Mouse (Mus musculus): Measurements from ENCODE around the gene Nrde2.
"Not testable (repeated sequence)": the region's sequence is repeated elsewhere in the genome, so short reads cannot be mapped to it uniquely, and the experiment has no call there.

The Nrde2 gene

DNA sequence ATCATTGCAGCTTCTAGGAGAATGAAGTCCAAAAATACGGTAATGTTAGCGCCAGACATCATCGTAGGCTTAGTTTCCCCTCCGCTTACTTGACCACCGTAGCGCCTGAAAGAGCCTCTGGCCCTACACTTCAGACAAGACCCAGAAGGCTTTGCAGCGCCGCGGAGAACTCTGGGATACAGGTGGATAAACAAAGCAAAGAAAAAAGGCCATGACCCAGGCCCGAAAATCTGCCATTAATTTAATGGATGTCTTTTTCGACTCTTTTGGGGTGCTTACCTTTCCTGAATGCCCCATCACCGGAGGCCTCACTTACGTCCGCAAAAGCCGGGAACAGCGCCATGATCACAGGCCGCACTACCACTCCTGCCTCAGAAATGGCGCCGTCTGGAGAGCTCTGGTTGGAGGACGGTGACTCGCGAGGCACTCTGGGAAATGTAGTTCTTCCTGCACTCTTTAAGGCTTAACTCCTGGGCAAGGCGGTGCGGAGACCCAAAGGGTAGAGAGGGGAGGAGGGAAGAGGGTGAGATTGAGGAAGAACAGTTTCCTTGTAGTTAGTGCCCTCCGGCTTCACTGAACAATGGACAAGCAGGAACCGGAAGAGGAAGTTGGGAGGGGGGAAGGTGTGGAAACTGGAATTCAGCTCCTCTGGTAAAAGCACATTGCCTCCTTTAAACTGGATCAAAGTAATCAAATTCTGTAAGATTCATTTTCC lies at the start of gene Nrde2:
TSS of gene Nrde2 (minus strand) at position 393 of the 715 bp plus-strand sequence.
- peak; percentile 93 to 94 for DNase-seq (ENCODE audit: low spot score in 2 of 2)

DNA sequence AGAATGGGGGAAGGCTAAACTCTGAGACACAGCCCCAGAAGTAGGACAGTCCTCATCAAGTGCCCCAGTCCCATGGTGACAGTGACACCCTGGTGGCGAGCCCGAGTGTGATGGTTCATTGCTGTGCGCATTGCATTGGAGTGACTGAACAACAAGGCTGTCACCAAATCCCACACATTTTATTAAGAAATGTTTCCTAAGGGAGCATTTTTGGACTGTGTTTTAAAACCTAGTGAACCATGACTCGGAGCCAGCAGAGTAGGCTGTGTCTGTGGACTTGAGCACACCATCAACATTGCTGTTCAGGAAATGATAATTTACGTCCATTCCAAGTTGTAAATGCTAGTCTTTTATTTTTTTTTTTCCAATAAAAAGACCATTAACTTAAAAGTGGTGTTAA lies 47.5 kb upstream of the Nrde2 start:
- DNase-seq (ENCODE audit: low spot score in 2 of 2), result no peak

DNA sequence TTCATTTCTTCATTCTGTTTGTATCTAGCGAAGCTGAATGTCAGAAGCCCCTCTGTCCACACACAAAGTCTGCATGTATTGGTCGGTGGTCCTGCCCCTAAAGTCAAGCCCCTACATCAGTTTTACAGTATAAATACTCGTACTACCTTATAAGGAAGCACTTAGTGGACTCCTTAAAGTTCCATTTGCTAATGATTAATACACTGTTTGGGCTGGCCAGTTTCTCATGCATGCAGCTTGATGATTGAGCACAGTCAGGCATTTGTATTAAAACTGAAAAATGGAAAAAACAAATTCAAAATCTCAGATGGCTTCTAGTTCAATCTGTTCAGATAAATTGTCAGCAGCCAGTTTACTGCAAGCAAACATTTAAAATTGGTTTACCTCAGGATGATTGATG lies 47.1 kb upstream of the Nrde2 start:
- no peak for DNase-seq (ENCODE audit: low spot score in 2 of 2)

DNA sequence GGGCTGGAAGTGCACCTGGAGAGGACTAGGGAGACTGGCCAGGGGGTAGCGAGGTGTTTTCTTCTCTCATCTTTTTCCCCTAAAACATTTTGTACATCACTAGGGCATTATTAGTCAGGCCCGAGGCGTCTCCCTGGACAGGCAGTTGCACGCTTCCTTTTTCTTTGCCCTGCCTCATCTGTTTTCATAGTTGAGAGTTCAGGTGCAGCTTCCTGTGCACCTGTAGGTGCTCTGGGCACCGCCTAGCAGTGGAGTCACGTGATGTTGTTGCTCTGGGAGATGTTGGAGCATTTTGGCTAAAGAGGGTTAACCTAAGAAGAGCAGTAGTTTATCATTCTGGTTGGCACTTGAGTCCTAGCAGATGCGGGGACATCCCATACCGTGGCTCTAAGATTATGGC lies 45.7 kb upstream of the Nrde2 start:
- DNase-seq (ENCODE audit: low spot score in 2 of 2), result no peak

DNA sequence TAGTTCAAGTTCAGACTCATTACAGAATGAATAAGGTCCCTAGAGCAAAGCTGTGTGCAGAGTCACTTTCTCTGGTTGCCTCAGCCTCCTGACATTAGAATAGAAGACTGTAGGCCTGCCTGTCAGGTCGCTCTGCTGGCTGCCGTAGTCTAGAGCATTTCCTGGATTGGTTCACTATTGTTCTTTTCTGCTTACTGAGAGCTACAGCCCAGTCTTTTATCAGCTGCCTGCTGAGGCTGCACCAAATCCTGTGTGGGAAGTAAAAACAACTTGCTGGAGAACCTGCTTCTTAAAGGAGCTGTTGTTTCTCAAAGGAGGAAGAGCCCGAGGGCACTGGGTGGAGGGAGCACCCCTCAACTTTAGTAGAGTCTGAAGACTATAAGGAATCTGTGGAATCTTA lies 44.3 kb upstream of the Nrde2 start:
- no peak for DNase-seq (ENCODE audit: low spot score in 2 of 2)

DNA sequence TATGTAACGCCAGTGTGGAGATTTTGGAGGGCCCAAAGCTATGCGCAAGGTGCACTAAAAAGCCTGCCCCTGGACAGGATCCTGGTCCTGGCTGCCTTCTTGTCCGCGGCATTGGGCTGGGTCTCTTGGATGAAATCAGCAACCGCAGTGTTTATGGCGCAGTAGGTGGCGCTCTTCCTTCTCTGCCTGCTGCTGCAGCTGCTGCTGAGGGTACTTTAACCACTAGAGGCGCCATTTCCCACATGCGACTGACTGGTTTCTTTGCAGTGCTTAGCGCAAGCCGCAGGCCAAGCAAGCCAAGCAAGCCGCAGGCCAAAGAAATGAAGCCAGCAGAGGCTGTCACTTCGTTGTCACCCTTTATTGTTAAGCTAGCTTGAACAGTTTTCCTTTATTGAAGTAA lies 42.4 kb upstream of the Nrde2 start:
- DNase-seq (ENCODE audit: low spot score in 2 of 2), result peak; percentile 90 to 96

DNA sequence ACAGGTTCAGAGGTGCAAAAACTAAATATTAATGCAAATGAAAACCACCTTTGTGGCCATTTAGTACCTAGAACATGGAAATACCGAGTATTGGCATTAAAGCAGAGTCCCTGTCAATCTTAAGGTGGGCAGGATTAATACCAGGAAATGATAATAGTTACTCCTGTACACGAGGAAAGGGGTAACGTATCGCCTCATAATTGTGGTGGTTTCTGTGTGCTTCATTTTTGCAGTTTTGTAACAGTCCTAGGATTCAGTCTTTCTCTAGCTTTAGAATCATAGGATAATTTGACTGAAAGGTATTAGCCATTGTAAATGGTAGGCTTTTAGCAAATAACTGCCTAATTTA lies 41.9 kb upstream of the Nrde2 start:
- no peak for DNase-seq (ENCODE audit: low spot score in 2 of 2)

DNA sequence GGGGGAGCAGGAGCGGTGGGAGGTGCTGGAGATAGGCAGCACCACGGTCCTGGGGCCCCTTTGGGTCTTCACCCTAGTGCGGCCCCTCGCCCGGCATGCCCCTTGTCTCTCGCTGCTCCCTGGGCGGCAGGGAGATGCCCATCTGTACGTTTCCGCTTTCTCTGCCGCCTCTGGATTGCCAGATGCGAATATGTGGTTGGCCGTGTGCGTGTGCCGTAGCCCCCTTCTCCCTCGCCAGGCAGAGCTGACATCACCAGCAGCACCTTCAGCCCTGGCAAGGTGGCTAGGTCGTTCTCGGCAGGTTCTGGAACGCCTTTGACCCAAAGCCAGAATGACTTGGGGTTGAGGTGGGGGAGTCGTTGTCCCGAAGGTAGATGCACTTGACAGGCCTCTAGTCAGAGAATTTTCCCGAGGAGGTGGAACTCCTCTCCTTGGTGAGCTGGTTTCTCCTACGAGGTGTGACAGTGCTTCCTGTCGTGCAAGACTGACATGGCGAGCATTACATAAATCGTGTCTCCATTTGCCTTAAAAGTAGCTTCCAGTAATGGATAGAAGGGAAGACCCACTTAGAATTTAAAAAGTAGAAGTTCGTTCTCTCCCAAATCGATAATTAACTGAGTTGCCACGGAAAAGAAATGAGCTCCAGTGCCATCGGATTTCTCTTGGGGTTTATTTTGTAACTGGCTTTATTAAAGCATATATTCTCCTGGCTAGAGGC lies 41.4 kb upstream of the Nrde2 start:
- DNase-seq (ENCODE audit: low spot score in 2 of 2), result peak in 1 of 2 experiments; percentile 41

DNA sequence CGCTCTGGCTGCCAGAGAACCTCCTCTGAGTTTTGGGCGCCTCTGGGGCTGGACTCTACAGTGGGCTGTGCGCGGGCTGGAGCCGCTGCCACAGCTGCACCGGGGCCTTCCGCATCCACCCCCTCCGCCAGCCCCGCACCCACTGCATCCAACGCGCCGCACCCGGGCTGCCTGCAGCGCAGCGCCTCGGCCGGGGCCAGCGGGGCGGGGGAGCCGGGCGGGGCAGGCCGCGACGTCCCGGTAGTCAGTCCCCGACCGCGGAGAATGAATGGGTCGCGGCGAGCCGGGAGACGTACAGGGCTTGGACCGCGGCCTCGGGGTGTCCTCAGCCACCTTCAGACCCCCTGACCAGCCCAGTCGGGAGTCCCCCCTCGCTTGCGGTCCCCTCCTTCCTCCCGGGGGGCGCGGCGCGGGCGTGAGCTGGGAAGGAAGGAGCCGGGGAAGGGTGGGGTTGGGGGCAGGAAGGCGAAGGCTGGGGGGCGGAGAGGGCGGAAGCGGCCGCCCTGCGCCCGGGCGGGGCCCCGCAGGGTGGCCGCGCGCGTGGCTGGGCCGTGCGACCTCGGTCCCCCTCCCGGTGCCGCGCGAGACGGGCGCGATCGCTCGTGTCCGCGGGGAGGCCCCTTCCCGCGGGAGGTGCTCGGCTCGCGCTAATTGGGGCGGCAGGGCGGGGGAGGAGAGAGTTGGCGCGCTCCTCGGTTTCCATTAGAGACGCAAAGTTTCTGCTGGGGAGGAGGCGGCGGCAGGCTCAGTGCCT lies 40.6 kb upstream of the Nrde2 start:
- DNase-seq (ENCODE audit: low spot score in 2 of 2), result peak; percentile 75 to 83

DNA sequence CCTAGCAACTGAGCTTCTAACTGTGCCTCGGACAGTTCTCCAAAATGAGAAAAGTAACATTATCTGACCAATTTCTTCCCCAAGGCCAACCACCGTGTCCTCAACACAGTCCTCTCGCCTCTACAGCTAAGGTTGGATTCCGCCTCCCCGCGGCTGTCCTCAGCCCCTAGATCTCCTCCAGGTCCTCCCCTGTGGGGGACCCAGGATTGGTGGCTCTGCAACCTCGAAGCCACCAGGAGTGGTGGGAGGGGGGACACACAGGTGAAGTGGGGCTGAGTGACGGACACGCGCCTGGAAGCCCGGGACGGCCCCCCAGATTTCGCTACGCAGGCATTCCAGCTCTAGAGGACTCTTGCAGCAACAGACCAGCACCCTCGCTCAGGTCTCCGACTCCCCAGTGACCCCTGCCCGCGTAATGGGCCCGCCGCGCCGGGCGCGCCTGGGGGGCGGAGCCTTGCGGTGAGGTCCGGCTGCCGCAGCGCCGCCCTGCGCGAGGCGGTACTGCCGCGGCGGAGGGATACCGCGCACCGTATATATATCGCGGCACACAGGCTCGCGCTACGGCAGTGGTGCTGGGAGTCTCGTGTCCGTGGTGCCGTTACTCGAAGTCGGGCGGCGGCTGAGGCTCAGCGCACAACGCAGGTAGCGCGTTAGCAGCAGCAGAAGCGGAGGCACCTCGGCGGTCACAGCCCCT lies 39.7 kb upstream of the Nrde2 start, which contains the start of gene Calm1:
TSS of gene Calm1 (plus strand) at position 469 of the 694 bp plus-strand sequence.
- DNase-seq (ENCODE audit: low spot score in 2 of 2), result peak; percentile 93

DNA sequence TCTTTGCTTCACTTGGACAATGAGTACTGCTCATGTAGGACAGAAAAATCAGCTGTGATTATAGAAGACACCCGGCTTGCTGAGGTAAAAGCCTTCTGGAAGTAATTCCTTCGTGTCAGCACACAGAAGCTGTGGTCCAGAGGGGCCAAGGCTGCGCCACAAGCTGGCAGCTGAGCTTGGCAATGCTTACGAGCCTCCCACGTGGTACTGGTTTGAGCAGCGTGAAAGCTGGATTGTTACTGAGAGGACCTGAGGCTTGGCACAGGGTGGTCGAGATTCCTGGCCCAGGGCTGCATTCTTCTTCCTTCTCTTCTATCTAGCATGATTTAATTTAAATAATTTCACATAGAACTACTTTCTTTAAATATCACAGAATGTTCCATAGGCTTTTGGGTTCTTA lies 37.3 kb upstream of the Nrde2 start:
- DNase-seq (ENCODE audit: low spot score in 2 of 2), result no peak

DNA sequence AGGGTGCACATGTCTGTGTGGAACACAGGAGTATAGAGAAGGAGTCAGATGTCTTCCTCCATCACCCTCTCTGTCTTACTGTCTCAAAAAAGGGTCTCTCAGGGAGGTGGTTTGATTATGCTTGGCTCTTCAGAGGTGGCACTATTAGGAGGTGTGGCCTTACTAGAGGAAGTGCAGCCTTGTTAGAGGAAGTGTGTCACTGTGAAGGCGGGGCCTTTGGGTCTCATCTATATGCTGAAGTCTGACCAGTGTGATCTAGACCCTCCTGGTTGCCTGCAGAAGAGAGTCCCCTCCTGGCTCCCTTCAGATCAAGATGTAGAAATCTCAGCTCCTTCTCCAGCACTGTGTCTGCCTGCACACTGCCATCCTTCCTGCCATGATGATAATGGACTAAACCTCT lies 34.7 kb upstream of the Nrde2 start:
- DNase-seq (ENCODE audit: low spot score in 2 of 2), result no peak

DNA sequence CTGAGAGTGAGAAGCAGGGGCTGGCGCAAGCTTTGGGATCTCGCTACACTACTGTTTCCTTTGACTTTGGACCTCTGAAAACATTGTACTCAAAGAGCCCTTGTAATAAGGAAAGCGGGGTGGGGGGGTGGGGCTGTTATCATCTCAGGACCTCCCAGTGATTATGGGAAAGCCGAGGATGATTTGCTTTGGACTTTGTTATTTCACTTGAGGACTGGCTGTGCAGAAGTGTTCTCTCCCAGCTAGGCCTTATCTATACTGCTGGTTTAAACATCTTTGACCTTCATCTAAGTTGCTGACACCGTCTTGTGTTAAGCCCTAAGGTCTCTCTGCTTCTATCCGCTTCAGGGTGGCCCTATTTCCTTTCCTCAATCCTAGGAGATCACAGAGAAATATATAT lies 31.3 kb upstream of the Nrde2 start:
- no peak for DNase-seq (ENCODE audit: low spot score in 2 of 2)

DNA sequence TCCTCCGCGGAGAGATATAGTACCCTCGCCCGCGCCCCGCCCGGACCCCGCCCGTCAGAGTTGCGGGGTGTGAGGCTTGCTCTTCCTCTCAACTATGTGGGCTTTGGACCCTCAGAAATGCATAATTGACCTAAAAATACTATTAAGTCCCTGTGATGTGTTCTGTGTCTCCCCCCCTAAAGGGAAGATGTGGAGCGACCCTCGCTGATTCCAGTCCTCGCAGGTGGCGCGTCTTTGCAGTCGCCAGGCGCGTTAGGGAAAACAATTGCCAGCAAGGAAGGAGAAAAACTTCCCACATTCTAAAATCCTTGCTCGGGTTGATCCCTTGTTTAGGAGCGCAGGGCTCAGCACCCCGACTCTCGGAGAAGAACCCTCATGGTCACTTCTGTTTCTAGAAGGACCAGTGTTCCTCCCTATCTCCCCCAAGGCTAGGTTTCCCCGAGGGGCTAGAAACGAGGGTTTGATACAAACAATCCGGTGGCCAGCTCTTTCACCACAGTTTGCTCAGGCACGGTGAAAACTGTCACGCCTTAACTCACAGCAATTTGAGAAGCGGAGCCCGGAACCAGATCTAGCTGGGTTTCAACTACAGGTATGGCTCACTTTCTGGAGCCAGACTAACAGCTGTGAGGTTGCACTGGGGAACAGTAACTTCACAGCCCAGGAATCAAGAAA lies 28.4 kb upstream of the Nrde2 start:
- peak in 1 of 2 experiments; percentile 51 for DNase-seq (ENCODE audit: low spot score in 2 of 2)

DNA sequence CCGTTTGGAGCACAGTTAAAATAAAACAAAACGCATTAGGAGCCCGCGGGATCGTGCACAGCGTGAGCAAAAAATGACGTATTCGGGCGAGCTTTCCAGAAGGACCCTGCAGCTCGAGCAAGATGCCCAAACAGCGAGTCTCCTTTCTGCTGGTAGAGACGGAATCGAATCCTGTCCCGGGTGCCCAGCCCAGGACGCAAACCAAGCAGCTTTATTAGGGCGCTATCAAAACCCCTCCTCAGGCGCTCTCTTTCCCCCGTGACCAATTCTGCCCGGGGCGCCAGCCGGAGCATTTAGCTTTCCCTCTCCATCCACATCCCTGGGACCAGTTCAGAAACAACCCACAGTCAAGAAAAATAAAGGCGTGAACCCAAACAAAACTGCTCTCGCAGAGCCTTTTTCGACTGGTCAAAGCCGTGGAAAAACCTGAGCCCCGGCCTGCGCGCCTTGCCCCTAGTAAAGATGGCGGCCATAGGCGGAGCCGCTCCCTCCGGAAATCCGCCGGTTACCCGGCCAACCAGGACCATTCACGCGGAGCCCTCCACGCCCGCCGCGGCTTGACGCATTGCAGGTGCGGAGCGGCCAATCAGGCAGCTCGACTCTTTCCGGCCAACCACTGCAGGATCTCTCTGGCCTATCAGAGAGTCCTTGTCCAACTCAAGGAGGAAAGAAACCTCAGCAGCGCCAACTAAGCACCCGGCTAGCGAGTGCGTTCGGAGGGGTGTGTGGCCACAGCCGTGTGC lies 27.7 kb upstream of the Nrde2 start:
- peak; percentile 99 to 100 for DNase-seq (ENCODE audit: low spot score in 2 of 2)

DNA sequence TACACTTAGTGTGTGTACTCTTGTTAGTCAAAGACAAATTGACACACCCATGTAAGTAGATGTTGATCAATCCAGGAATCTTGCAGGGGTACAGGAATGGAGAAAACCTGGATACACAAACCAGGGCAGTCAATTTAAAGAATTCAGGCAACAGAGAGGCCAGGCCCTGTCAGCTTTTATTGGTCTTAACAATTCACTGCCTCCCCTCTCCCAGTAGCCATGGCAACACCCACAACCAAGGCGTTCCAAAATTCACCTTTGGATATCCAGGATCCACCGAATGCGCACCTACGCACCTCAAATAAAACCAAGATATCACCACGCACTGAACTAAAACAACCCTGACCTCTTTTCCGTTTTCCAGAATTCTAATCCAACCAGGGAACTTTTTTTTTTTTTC lies 26.9 kb upstream of the Nrde2 start:
- DNase-seq (ENCODE audit: low spot score in 2 of 2), result no peak

DNA sequence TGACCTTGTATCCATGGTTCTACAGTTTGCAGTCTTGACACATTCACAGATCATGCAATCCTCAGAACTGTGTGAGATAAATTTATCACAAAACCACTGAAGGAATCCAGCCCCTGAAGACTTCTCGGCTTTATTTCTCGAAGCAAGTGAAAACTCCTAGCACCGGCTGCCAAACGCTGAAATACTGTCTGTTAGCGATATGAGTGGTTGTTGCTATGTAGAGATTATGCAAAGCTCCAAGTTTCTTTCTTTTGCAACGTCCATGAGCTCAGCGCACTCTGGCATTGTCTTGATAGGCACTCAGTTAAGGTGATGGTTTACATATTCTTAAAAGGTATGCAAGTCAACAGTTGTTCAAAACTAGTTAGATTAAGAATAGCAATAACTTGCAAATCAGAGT lies 26.4 kb upstream of the Nrde2 start:
- no peak for DNase-seq (ENCODE audit: low spot score in 2 of 2)

DNA sequence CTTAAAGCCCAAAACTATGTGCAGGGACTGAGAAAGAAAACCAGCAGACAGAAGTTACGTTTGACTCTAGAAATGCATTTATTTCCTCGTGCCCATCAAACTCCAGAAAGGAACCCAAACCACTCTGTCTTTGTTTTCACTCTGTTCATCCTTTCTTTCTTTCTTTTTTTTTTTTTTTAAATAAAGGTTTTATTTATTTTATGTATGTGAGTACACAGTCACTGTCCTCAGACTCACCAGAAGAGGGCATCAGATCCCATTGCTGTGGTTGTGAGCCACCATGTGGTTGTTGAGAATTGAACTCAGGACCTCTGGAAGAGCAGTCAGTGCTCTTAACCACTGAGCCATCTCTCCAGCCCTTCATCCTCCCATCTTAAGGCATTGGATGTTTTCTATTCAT lies 25.5 kb upstream of the Nrde2 start:
- DNase-seq (ENCODE audit: low spot score in 2 of 2), result not testable (repeated sequence)

DNA sequence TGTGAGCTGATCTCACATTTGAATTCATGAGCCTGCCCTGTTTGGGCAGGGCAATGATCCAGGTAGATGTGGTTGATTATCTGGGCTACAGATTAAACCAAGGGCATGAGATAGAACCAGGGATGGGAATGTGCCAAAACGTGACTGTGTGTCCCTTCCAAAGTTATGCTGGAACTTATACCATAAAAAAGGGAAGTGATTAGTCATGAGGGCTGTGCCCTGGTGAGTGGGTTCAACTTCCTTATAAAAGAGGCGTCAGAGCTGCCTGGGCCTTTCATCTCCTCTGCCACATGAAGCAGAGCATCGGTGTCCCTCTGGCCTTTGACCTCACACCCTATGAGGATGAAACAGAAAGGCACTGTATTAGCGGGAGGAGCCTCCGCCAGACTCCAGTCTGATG lies 24.5 kb upstream of the Nrde2 start:
- peak in 1 of 2 experiments; percentile 58 for DNase-seq (ENCODE audit: low spot score in 2 of 2)

DNA sequence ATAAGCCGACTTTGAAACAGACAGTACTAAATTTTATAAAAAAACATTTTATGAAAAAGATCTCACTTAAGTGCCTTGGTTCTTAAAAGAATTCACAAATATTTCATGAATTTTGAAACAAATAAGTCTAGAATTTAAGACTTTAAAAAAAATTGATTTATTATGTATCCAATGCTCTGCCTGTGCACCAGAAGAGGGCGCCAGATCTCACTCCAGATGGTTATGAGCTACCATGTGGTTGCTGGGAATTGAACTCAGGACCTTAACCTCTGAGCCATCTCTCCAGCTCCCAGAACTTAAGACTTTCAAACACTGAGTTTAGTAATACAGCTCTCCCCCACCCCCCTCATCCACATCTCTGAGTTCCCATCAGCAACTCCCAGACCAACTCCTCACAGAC lies 23.2 kb upstream of the Nrde2 start:
- DNase-seq (ENCODE audit: low spot score in 2 of 2), result no peak

DNA sequence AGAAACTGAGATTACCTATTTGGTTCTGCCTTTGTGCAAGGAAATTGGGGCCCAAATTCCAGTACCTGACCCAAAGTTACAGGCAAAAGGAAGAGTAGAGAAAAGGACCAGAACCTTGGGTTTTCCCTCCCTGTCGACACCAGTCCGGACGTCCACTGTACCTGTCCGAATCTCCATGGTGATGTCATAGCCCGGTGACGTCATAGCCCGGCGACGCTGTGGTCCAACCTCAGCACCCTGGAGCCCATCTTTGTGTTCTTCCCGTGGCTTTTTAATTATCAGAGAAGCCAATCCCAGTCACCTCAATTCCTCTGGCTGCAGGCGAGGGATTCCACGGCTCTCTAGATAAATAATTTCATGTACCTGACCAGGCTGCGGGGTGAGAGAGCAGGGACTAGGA lies 21.3 kb upstream of the Nrde2 start:
- DNase-seq (ENCODE audit: low spot score in 2 of 2), result no peak

Data from heart, adult 9 months (tissue).